Mouse (Mus musculus): Measurements from ENCODE around the gene Erc1.

Erc1 gene

GRCm38 (mm10) chr6:119796911-119797486 is 51.0 kb downstream of the Erc1 start:
- DNase-seq = no peak

- no peak for DNase-seq
These were observed 51.7 kb downstream of the Erc1 start for GRCm38 (mm10) chr6:119796291-119796690.

- DNase-seq = peak; percentile 65
These were observed 55.4 kb downstream of the Erc1 start for GRCm38 (mm10) chr6:119792562-119792961.

GRCm38 (mm10) chr6:119782416-119782815 is 65.6 kb downstream of the Erc1 start:
- no peak for DNase-seq

GRCm38 (mm10) chr6:119781109-119781508 is 66.9 kb downstream of the Erc1 start:
- no peak for DNase-seq

GRCm38 (mm10) chr6:119768778-119769177 is 79.2 kb downstream of the Erc1 start:
- no peak for DNase-seq

GRCm38 (mm10) chr6:119764355-119764754 is 83.6 kb downstream of the Erc1 start:
- no peak for DNase-seq

GRCm38 (mm10) chr6:119759866-119760265 is 88.1 kb downstream of the Erc1 start:
- no peak for DNase-seq

- no peak for DNase-seq
These were observed 89.5 kb downstream of the Erc1 start for GRCm38 (mm10) chr6:119758490-119758889.

GRCm38 (mm10) chr6:119757796-119758195 is 90.2 kb downstream of the Erc1 start:
- DNase-seq = no peak

GRCm38 (mm10) chr6:119755866-119756265 is 92.1 kb downstream of the Erc1 start:
- no peak for DNase-seq

- DNase-seq = peak; percentile 72
These were observed 98.8 kb downstream of the Erc1 start for GRCm38 (mm10) chr6:119749093-119749635.

- peak; percentile 28 for DNase-seq
These were observed 106.1 kb downstream of the Erc1 start for GRCm38 (mm10) chr6:119741861-119742260.

- no peak for DNase-seq
These were observed 107.4 kb downstream of the Erc1 start for GRCm38 (mm10) chr6:119740541-119740940.

- DNase-seq = peak; percentile 53
These were observed 109.2 kb downstream of the Erc1 start for GRCm38 (mm10) chr6:119738638-119739375.

- no peak for DNase-seq
These were observed 110.3 kb downstream of the Erc1 start for GRCm38 (mm10) chr6:119737716-119738115.

GRCm38 (mm10) chr6:119735937-119736336 is 112.0 kb downstream of the Erc1 start:
- no peak for DNase-seq

- DNase-seq = no peak
These were observed 116.8 kb downstream of the Erc1 start for GRCm38 (mm10) chr6:119731155-119731554.

GRCm38 (mm10) chr6:119715234-119715633 is 132.7 kb downstream of the Erc1 start:
- DNase-seq = no peak

- DNase-seq = no peak
These were observed 134.0 kb downstream of the Erc1 start for GRCm38 (mm10) chr6:119713961-119714360.

- no peak for DNase-seq
These were observed 135.5 kb downstream of the Erc1 start for GRCm38 (mm10) chr6:119712486-119712885.

- no peak for DNase-seq
These were observed 136.2 kb downstream of the Erc1 start for GRCm38 (mm10) chr6:119711649-119712305.

- peak; percentile 11 for DNase-seq
These were observed 138.4 kb downstream of the Erc1 start for GRCm38 (mm10) chr6:119709552-119709951.

- DNase-seq = no peak
These were observed 140.1 kb downstream of the Erc1 start for GRCm38 (mm10) chr6:119707911-119708310.
